Mouse (Mus musculus) cortical plate, adult 2 months (tissue): ENCODE data around the gene Sorbs1.

ENCODE experiments used
- CTCF ChIP-seq: fragments of 200-500 bp; IDR thresholded peaks from 2 replicates; pipeline ENCODE4 v1.5.1; 2011; ENCODE audit warnings: mild to moderate bottlenecking, control low read depth, low read length; ENCODE audit not compliant: insufficient read depth; ENCODE audit errors: extremely low read depth
- POLR2A ChIP-seq: fragments of 200-500 bp; IDR thresholded peaks from 2 replicates; pipeline ENCODE4 v1.6.1; 2011; ENCODE audit warnings: mild to moderate bottlenecking, low read length, control low read depth; ENCODE audit not compliant: insufficient read depth; ENCODE audit errors: extremely low read depth

GRCm38 (mm10) chr19:40415725-40416124, 97.9 kb downstream of the Sorbs1 start:
- TF ChIP-seq CTCF (no peak), POLR2A (no peak)
